In the genomic region with DNA sequence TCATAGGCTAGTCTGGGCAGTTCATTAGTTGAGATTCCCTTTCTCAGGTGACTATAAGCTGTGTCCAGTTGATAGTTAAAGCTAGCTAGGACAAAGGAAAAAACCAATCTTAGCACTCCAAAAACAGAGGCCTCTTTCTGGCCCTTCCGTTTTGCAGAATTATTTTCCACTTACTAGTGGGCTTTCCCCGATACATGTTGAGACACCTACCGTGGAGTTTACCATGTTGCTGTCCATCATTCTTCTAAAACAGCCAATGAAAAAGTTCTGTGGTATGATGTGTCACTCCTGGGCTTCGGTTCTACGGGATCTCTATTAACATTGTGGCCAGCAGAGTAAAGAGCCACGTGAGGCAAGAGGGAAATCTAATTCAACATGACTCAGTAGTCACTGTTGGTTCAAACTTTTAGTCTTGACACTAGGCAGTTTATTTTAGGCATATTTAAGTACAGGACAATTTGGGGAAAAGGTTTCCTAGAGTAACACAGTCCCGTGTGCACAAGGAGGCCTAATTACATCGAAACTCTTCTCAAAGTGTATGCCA, we compare ENCODE assay signal across 16 mouse cellular contexts.
"Had no signal": no experiment of that assay in that cellular context is flagged by ENCODE, and none has a peak within 500 bp of the region (broad histone marks: within the 10 kb centered on the region; RNA-seq: fewer than 3 reads in every experiment).

No protein-coding gene starts in this region.

- H3K27ac ChIP-seq: neural tube, embryonic 13.5 days; neural tube, embryonic 15.5 days; stomach, embryonic 15.5 days; stomach, postnatal 0 days had no signal

- H3K27me3 ChIP-seq: neural tube, embryonic 13.5 days; neural tube, embryonic 15.5 days; stomach, embryonic 15.5 days had no signal

- H3K4me1 ChIP-seq: neural tube, embryonic 13.5 days; stomach, embryonic 15.5 days had no signal

- DNase-seq: retina, postnatal 1 day; right cerebral cortex, adult 18-20 months; right cerebral cortex, postnatal 14 days; right cerebral cortex, postnatal 25 days; right cerebral cortex, postnatal 4 days; spleen, adult 18-20 months; thymus, adult 18-20 months; thymus, adult 2 months; thymus, postnatal 14 days; thymus, postnatal 25 days; thymus, postnatal 36 days; thymus, postnatal 4 days had no signal

- H3K4me2 ChIP-seq: neural tube, embryonic 13.5 days; neural tube, embryonic 15.5 days; stomach, embryonic 15.5 days had no signal

- H3K9me3 ChIP-seq: neural tube, embryonic 13.5 days; neural tube, embryonic 15.5 days; stomach, embryonic 15.5 days had no signal

- H3K9ac ChIP-seq: neural tube, embryonic 13.5 days; neural tube, embryonic 15.5 days; stomach, embryonic 15.5 days had no signal

- H3K4me3 ChIP-seq: neural tube, embryonic 13.5 days; neural tube, embryonic 15.5 days; stomach, embryonic 15.5 days had no signal
